Mouse (Mus musculus): ENCODE data around the gene Nyap1. TPM values are rescaled to one million over a fixed set of nuclear protein-coding genes. Genes with fewer than 3 reads are reported as not detected.

Gene Nyap1
- 0.21 and 0.33 TPM in 2 replicates for polyA plus RNA-seq (2015; fragmentation: Nextera tagmentation; extraction: Ambion mirVana)

GRCm38 (mm10) chr5:137741023-137741931, at the start of gene Nyap1:
Nyap1 (minus strand) TSS chr5:137741607.
- H3K27ac ChIP-seq (ENCODE audit: low read length) = peak within 1 kb of the TSS; percentile 73
- peaks cover 37% of the 10 kb centered on the region for H3K4me1 ChIP-seq (ENCODE audit: control insufficient read depth, low read depth, low read length)
- peak within 1 kb of the TSS; percentile 99 for H3K4me2 ChIP-seq (ENCODE audit: low read depth, low read length)
- under 1% methylated on average over 71 of the region's 71 CpGs for WGBS (ENCODE audit: insufficient replicate concordance)
- no peaks in the 10 kb centered on the region for H3K36me3 ChIP-seq (ENCODE audit: control insufficient read depth, insufficient read depth)
- H3K9me3 ChIP-seq (replicated peaks; ENCODE audit: control insufficient read depth, low read length) = no peaks in the 10 kb centered on the region
- H3K4me3 ChIP-seq (ENCODE audit: low read depth, low read length) = peak within 1 kb of the TSS; percentile 73
- H3K9ac ChIP-seq (ENCODE audit: low read depth, low read length) = peak within 1 kb of the TSS; percentile 74
- peak; percentile 73 for ATAC-seq (ENCODE audit: low read depth)
- H3K27me3 ChIP-seq (ENCODE audit: control insufficient read depth, insufficient read depth, low read depth, low read length) = no peaks in the 10 kb centered on the region

GRCm38 (mm10) chr5:137788946-137789531, 47.6 kb upstream of the Nyap1 start:
- ATAC-seq (ENCODE audit: low read depth) = no peak
- H3K36me3 ChIP-seq (ENCODE audit: control insufficient read depth, insufficient read depth) = peaks cover under 1% of the 10 kb centered on the region; the same call in 1 of the 2 replicates
- 77% methylated on average over 2 of the region's 2 CpGs for WGBS (ENCODE audit: insufficient replicate concordance)
- no peaks in the 10 kb centered on the region for H3K27me3 ChIP-seq (ENCODE audit: control insufficient read depth, insufficient read depth, low read depth, low read length)
- H3K4me1 ChIP-seq (ENCODE audit: control insufficient read depth, low read depth, low read length) = peaks cover 19% of the 10 kb centered on the region
- H3K4me2 ChIP-seq (ENCODE audit: low read depth, low read length) = no peak overlapping the region
- no peak overlapping the region for H3K27ac ChIP-seq (ENCODE audit: low read length)
- H3K9ac ChIP-seq (ENCODE audit: low read depth, low read length) = no peak overlapping the region
- H3K4me3 ChIP-seq (ENCODE audit: low read depth, low read length) = no peak overlapping the region
- no peaks in the 10 kb centered on the region for H3K9me3 ChIP-seq (replicated peaks; ENCODE audit: control insufficient read depth, low read length)

GRCm38 (mm10) chr5:137788171-137788570, 46.8 kb upstream of the Nyap1 start:
- ATAC-seq (ENCODE audit: low read depth) = no peak
- H3K4me3 ChIP-seq (ENCODE audit: low read depth, low read length) = peak overlapping the region; percentile 88
- H3K27ac ChIP-seq (ENCODE audit: low read length) = no peak overlapping the region
- H3K9me3 ChIP-seq (replicated peaks; ENCODE audit: control insufficient read depth, low read length) = no peaks in the 10 kb centered on the region
- no peak overlapping the region for H3K9ac ChIP-seq (ENCODE audit: low read depth, low read length)
- H3K36me3 ChIP-seq (ENCODE audit: control insufficient read depth, insufficient read depth) = peaks cover 4% of the 10 kb centered on the region
- peak overlapping the region; percentile 99 for H3K4me2 ChIP-seq (ENCODE audit: low read depth, low read length)
- peaks cover 28% of the 10 kb centered on the region for H3K4me1 ChIP-seq (ENCODE audit: control insufficient read depth, low read depth, low read length)
- no peaks in the 10 kb centered on the region for H3K27me3 ChIP-seq (ENCODE audit: control insufficient read depth, insufficient read depth, low read depth, low read length)
- 71% methylated on average over 24 of the region's 24 CpGs for WGBS (ENCODE audit: insufficient replicate concordance)

GRCm38 (mm10) chr5:137787151-137787928, 45.9 kb upstream of the Nyap1 start, which contains the start of the genes Mepce and Zcwpw1:
Mepce (minus strand) TSS chr5:137787655.
Zcwpw1 (plus strand) TSS chr5:137787798.
- peak; percentile 58 for ATAC-seq (ENCODE audit: low read depth)
- no peaks in the 10 kb centered on the region for H3K9me3 ChIP-seq (replicated peaks; ENCODE audit: control insufficient read depth, low read length)
- peak within 1 kb of the TSS; percentile 100 for H3K27ac ChIP-seq (ENCODE audit: low read length)
- H3K27me3 ChIP-seq (ENCODE audit: control insufficient read depth, insufficient read depth, low read depth, low read length) = no peaks in the 10 kb centered on the region
- H3K4me1 ChIP-seq (ENCODE audit: control insufficient read depth, low read depth, low read length) = peaks cover 31% of the 10 kb centered on the region
- H3K36me3 ChIP-seq (ENCODE audit: control insufficient read depth, insufficient read depth) = peaks cover 13% of the 10 kb centered on the region
- under 1% methylated on average over 48 of the region's 48 CpGs for WGBS (ENCODE audit: insufficient replicate concordance)
- H3K9ac ChIP-seq (ENCODE audit: low read depth, low read length) = peak within 1 kb of the TSS; percentile 95
- peak within 1 kb of the TSS; percentile 88 for H3K4me3 ChIP-seq (ENCODE audit: low read depth, low read length)
- H3K4me2 ChIP-seq (ENCODE audit: low read depth, low read length) = peak within 1 kb of the TSS; percentile 99

DNA sequence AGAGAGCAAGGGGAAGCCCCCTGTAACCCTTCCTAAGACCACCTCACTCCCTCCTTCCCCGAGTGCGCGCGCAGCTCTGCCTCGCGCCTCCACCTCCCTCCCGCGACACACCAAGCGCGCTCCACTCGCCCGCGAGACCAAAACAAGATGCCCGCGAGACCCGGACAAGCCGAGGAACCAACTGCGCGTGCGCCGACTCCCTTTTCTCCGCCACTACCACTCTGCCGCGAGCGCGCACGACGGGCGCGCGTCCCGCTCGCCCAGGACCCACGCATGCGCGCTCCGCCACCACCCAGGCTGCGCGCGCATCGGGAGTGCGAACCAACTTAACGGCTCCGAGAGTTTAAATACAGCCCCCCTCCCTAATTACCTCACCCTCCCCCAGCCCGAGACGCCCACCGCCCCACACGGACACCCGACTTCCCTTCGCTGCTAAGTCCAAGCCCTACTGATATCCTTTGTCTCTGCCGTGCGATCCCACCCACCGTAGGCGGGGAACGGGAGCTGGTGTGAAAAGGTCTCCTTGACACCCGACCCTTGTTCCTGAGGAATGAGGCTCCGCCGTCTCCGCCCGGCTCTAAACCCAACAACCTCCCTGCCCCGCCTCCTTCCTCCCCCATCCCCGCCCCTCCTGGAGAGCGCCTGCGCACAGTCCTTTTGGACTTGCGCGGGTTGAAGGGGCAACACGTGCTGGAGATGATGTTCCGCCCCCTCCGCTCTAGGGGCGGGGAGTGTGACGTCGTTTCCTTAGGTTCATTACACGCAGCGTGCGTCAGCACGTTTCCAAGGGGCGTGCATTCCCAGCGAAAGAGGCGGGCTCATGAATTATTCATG, 44.9 kb upstream of the Nyap1 start:
- H3K9ac ChIP-seq (ENCODE audit: low read depth, low read length) = peak overlapping the region; percentile 95
- peak overlapping the region; percentile 88 for H3K4me3 ChIP-seq (ENCODE audit: low read depth, low read length)
- peak overlapping the region; percentile 100 for H3K27ac ChIP-seq (ENCODE audit: low read length)
- H3K9me3 ChIP-seq (replicated peaks; ENCODE audit: control insufficient read depth, low read length) = no peaks in the 10 kb centered on the region
- ATAC-seq (ENCODE audit: low read depth) = peak; percentile 85
- peak overlapping the region; percentile 99 for H3K4me2 ChIP-seq (ENCODE audit: low read depth, low read length)
- no peaks in the 10 kb centered on the region for H3K27me3 ChIP-seq (ENCODE audit: control insufficient read depth, insufficient read depth, low read depth, low read length)
- peaks cover 23% of the 10 kb centered on the region for H3K36me3 ChIP-seq (ENCODE audit: control insufficient read depth, insufficient read depth)
- WGBS (ENCODE audit: insufficient replicate concordance) = under 1% methylated on average over 72 of the region's 79 CpGs
- peaks cover 31% of the 10 kb centered on the region for H3K4me1 ChIP-seq (ENCODE audit: control insufficient read depth, low read depth, low read length)

GRCm38 (mm10) chr5:137785164-137786031, 44.0 kb upstream of the Nyap1 start:
- peaks cover 29% of the 10 kb centered on the region for H3K36me3 ChIP-seq (ENCODE audit: control insufficient read depth, insufficient read depth)
- ATAC-seq (ENCODE audit: low read depth) = peak; percentile 7; the same call in 1 of the 2 replicates
- H3K9ac ChIP-seq (ENCODE audit: low read depth, low read length) = peak overlapping the region; percentile 95
- H3K9me3 ChIP-seq (replicated peaks; ENCODE audit: control insufficient read depth, low read length) = no peaks in the 10 kb centered on the region
- H3K27ac ChIP-seq (ENCODE audit: low read length) = peak overlapping the region; percentile 100
- peak overlapping the region; percentile 99 for H3K4me2 ChIP-seq (ENCODE audit: low read depth, low read length)
- peak overlapping the region; percentile 88 for H3K4me3 ChIP-seq (ENCODE audit: low read depth, low read length)
- peaks cover 31% of the 10 kb centered on the region for H3K4me1 ChIP-seq (ENCODE audit: control insufficient read depth, low read depth, low read length)
- 1% methylated on average over 55 of the region's 62 CpGs for WGBS (ENCODE audit: insufficient replicate concordance)
- no peaks in the 10 kb centered on the region for H3K27me3 ChIP-seq (ENCODE audit: control insufficient read depth, insufficient read depth, low read depth, low read length)

DNA sequence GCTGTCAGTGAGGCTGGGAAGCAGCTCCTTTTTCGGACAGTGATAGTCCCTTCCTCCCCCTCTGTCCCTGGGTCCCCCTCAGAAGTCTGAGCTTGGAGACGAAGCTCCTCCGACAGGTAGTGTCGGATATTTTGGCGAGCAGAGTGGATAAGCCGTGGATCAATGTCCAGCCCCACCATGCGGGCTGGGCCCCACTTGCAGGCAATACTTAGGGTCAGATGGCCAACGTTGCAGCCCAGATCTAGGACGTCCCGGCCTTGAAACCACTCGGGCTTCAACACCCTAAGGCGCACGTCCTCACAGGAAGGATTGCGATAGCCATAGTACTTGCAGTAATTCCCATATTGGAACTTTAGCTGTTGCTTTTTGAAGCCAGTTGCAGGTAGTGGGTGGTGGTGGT, 43.1 kb upstream of the Nyap1 start:
- Histone ChIP-seq H3K9me3 (replicated peaks; ENCODE audit: control insufficient read depth, low read length) (no peaks in the 10 kb centered on the region), H3K36me3 (ENCODE audit: control insufficient read depth, insufficient read depth) (peaks cover 29% of the 10 kb centered on the region), H3K27me3 (ENCODE audit: control insufficient read depth, insufficient read depth, low read depth, low read length) (no peaks in the 10 kb centered on the region), H3K4me3 (ENCODE audit: low read depth, low read length) (peak overlapping the region; percentile 88), H3K4me1 (ENCODE audit: control insufficient read depth, low read depth, low read length) (peaks cover 39% of the 10 kb centered on the region), H3K4me2 (ENCODE audit: low read depth, low read length) (peak overlapping the region; percentile 99), H3K9ac (ENCODE audit: low read depth, low read length) (peak overlapping the region; percentile 95), H3K27ac (ENCODE audit: low read length) (peak overlapping the region; percentile 100; the same call in 1 of the 2 replicates)
- WGBS (ENCODE audit: insufficient replicate concordance) = 65% methylated on average over 14 of the region's 14 CpGs
- ATAC-seq (ENCODE audit: low read depth) = no peak

Data from liver, embryonic 16.5 days (tissue).